Mouse (Mus musculus) bone marrow, adult 2 months (tissue): Measurements from ENCODE around the gene Dtx1. TPM values are rescaled to one million over a fixed set of nuclear protein-coding genes. Genes with fewer than 3 reads are reported as not detected.

Experiments used
- H3K27ac ChIP-seq: fragments of 200-500 bp; 2 replicates; pipeline ENCODE4 v1.5.1; 2012; ENCODE audit warnings: low read depth, mild to moderate bottlenecking, control low read depth, inconsistent platforms, low read length; ENCODE audit not compliant: control insufficient read depth, poor library complexity, insufficient read depth
- H3K4me1 ChIP-seq: fragments of 200-500 bp; 2 replicates; pipeline ENCODE4 v1.6.1; 2011; ENCODE audit warnings: low read length; ENCODE audit not compliant: control insufficient read depth, insufficient read depth
- H3K4me3 ChIP-seq: fragments of 200-500 bp; replicated peaks from 2 replicates; pipeline ENCODE3; 2011; ENCODE audit warnings: mild to moderate bottlenecking, low read depth, low read length, control low read depth; ENCODE audit not compliant: control insufficient read depth
- CTCF ChIP-seq: fragments of 200-500 bp; IDR thresholded peaks from 2 replicates; pipeline ENCODE4 v1.5.1; 2011; ENCODE audit warnings: low read length, control low read depth; ENCODE audit not compliant: control insufficient read depth, insufficient read depth
- POLR2A ChIP-seq: fragments of 200-500 bp; IDR thresholded peaks from 2 replicates; pipeline ENCODE4 v1.6.1; 2011; ENCODE audit warnings: low read depth, mild to moderate bottlenecking, control low read depth, low read length, borderline replicate concordance; ENCODE audit not compliant: control insufficient read depth
- WGBS: fragments of 180-500 bp; shearing (Covaris S2); methylation state at CpG from one replicate; pipeline ENCODE4 v1.1.7; 2018; 5-methylcytosine and 5-hydroxymethylcytosine counted together
- polyA plus RNA-seq: library from polyadenylated mRNA; stranded (reverse); fragments of >200 nt; gene quantifications from 2 replicates; pipeline ENCODE4 v1.2.4, GENCODE M21; 2011; ENCODE audit warnings: low replicate concordance; ENCODE audit not compliant: missing spikeins, insufficient read depth, insufficient read length

The Dtx1 gene
- polyA plus RNA-seq, 1 experiment, result 3.6 TPM

GRCm38 (mm10) chr5:120635633-120636032, 76.1 kb downstream of the Dtx1 start:
- H3K4me1 ChIP-seq, result peaks cover 2% of the 10 kb centered on the region
- TF ChIP-seq CTCF (no peak), POLR2A (no peak)
- H3K4me3 ChIP-seq, result no peak overlapping the region
- WGBS, result 86% methylated on average over 5 of the region's 5 CpGs
- H3K27ac ChIP-seq, result no peak overlapping the region

DNA sequence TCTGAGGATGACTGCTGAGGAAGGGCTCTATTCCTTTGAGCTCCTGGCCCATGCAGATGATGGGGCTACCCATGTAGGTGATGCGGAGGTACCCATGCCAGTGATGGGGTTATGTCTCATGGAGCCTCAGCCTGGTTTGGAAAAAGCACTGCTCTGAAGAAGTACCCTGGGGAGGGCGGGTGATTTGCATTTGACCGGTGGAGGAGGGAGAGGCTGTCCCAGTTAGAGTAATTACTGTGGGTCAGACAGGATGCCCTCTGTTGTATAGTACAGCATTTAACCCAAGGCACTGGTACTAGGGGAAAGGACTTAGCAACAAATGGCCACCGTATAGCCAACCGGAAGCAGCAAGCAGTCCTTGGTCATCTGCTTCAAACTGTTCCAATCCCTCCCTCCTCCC, 76.9 kb downstream of the Dtx1 start:
- WGBS, result 33% methylated on average over 5 of the region's 5 CpGs
- no peaks in the 10 kb centered on the region for H3K4me1 ChIP-seq
- H3K27ac ChIP-seq, result no peak overlapping the region
- TF ChIP-seq POLR2A (no peak), CTCF (no peak)
- no peak overlapping the region for H3K4me3 ChIP-seq

GRCm38 (mm10) chr5:120634131-120634530, 77.6 kb downstream of the Dtx1 start, which contains the start of gene Cfap73:
TSS of gene Cfap73 (minus strand) at chr5:120634235.
- Histone ChIP-seq H3K4me1 (no peaks in the 10 kb centered on the region), H3K27ac (no peak within 1 kb of the TSS)
- WGBS, result 54% methylated on average over 9 of the region's 9 CpGs

DNA sequence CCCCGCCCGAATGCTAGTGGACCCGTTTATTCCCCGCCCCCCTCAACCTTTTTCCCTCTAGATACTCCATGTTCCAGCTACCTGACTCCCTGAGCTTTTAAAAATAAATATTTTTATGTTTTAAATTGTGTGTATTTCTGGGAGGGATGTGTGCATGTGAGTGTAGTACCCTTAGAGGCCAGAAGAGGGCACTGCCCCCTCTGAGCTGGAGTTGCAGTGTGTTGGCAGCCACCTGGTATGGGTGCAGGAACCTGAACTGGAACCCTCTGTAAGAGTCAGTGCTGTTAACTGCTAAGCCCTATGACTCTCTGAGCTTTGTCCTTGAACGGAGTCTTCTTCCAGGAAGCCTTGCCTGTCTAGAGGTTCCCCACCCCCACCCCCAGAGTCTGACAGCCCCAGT, 79.8 kb downstream of the Dtx1 start:
- no peak overlapping the region for H3K27ac ChIP-seq
- no peak overlapping the region for H3K4me3 ChIP-seq
- 84% methylated on average over 5 of the region's 5 CpGs for WGBS
- H3K4me1 ChIP-seq, result no peaks in the 10 kb centered on the region
- TF ChIP-seq CTCF (peak; percentile 23; the same call in 1 of the 2 replicates), POLR2A (no peak)

More at GRCm38 (mm10) chr5:120634131-120634530, 77.6 kb downstream of the Dtx1 start, which contains the start of gene Cfap73:
- H3K4me3 ChIP-seq, result no peak within 1 kb of the TSS
- TF ChIP-seq POLR2A (no peak), CTCF (no peak)

DNA sequence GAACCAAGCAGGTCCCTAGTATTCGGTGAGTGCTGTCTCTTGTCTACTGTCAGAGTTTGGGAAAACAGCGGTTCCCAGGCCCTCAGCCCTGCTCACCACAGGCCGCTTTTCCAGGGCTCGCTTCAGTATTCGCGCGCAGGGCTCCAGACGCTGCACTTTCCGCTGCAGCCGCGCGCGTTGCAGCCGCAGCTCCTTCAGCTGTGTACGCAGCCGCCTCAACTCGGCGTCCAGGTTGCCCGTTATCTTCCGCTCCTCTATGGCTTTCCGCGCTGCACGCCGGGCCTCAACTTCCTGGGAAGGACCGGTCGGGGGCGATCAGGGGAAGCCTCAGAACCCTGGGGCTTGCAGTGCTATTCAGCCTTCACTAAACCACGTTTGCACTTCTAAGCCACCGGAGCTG, 80.6 kb downstream of the Dtx1 start:
- no peak for TF ChIP-seq CTCF
- no peak for TF ChIP-seq POLR2A
- no peak overlapping the region for H3K27ac ChIP-seq
- 14% methylated on average over 29 of the region's 29 CpGs for WGBS
- no peak overlapping the region for H3K4me3 ChIP-seq
- H3K4me1 ChIP-seq, result no peaks in the 10 kb centered on the region

Other genes with a start within 250 kb of the Dtx1 start
- gene Sdsl, start 239.1 kb downstream of the Dtx1 start, polyA plus RNA-seq, result 11.6 and 13.0 TPM in 2 replicates
- 1.9 and 5.2 TPM in 2 replicates for gene Sds, start 235.4 kb downstream of the Dtx1 start, polyA plus RNA-seq
- gene Plbd2, start 208.3 kb downstream of the Dtx1 start, polyA plus RNA-seq, result 2.3 and 9.9 TPM in 2 replicates
- 18.8 and 45.1 TPM in 2 replicates for gene Slc8b1, start 200.8 kb downstream of the Dtx1 start, polyA plus RNA-seq
- 34.6 and 46.7 TPM in 2 replicates for gene Tpcn1, start 123.3 kb downstream of the Dtx1 start, polyA plus RNA-seq
- 3.7 and 7.2 TPM in 2 replicates for gene Iqcd, start 122.9 kb downstream of the Dtx1 start, polyA plus RNA-seq
- 1.9 and 3.4 TPM in 2 replicates for gene Rita1, start 99.3 kb downstream of the Dtx1 start, polyA plus RNA-seq
- 17.2 and 32.0 TPM in 2 replicates for gene Ddx54, start 99.2 kb downstream of the Dtx1 start, polyA plus RNA-seq
- not detected in 2 replicates for gene Cfap73, start 77.7 kb downstream of the Dtx1 start, polyA plus RNA-seq
- 1.6 and 4.6 TPM in 2 replicates for gene Rasal1, start 63.1 kb downstream of the Dtx1 start, polyA plus RNA-seq
- 12.2 and 25.1 TPM in 2 replicates for gene Oas2, start 37.9 kb upstream of the Dtx1 start, polyA plus RNA-seq
- 16.2 and 19.9 TPM in 2 replicates for gene Oas3, start 65.7 kb upstream of the Dtx1 start, polyA plus RNA-seq
- 3.7 TPM in 1 of 2 replicates, not detected in the other for gene Oas1e, start 83.6 kb upstream of the Dtx1 start, polyA plus RNA-seq
- gene Oas1c, start 100.6 kb upstream of the Dtx1 start, polyA plus RNA-seq, result 9.1 and 12.1 TPM in 2 replicates
- gene Oas1f, start 135.4 kb upstream of the Dtx1 start, polyA plus RNA-seq, result not detected in 2 replicates
- not detected in 2 replicates for gene Oas1h, start 149.5 kb upstream of the Dtx1 start, polyA plus RNA-seq
- gene Oas1g, start 175.7 kb upstream of the Dtx1 start, polyA plus RNA-seq, result 10.0 and 23.1 TPM in 2 replicates
- gene Oas1a, start 195.6 kb upstream of the Dtx1 start, polyA plus RNA-seq, result 4.9 and 8.9 TPM in 2 replicates
- gene Oas1d, start 202.6 kb upstream of the Dtx1 start, polyA plus RNA-seq, result not detected in 2 replicates